Mouse (Mus musculus): ENCODE measurements around the gene Arv1. TPM values are rescaled to one million over a fixed set of nuclear protein-coding genes. Genes with fewer than 3 reads are reported as not detected.

The Arv1 gene
- polyA plus RNA-seq, 1 experiment from 2014 or later, result 18.5 TPM

DNA sequence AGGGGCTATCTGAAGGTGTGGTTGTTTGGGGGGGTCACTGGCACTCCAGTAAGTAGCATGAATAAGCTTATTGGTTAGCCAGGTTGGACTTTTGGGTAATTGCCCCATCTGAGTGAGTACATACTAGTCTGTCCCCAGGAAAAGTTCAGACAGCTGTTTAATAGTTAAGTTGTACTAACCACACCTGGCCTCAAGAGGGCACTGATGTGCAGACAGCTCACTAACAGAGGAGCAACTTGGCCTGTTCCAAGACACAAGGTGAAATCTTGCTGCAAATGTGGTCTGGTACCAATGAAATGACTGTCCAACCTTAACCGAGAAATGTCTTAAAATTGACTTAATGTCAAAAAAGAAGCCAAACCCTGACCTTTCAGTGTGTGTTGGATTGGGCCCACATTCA is 17.3 kb downstream of the Arv1 start:
- H3K4me1 ChIP-seq (replicated peaks; ENCODE audit: insufficient read depth, low read length), result no peaks in the 10 kb centered on the region
- H3K27ac ChIP-seq, result no peak overlapping the region
- peak; percentile 83 for TF ChIP-seq CTCF (IDR thresholded peaks at IDR 0.05; ENCODE audit: low read depth)
- H3K9me3 ChIP-seq (replicated peaks; ENCODE audit: low read length), result no peaks in the 10 kb centered on the region
- peaks cover 18% of the 10 kb centered on the region; the same call in 1 of the 2 replicates for H3K36me3 ChIP-seq (ENCODE audit: insufficient read depth, low read length)
- no peaks in the 10 kb centered on the region for H3K27me3 ChIP-seq (ENCODE audit: insufficient read depth, low read length)
- H3K4me2 ChIP-seq (ENCODE audit: low read length), result no peak overlapping the region
- H3K4me3 ChIP-seq (replicated peaks; ENCODE audit: low read depth, low read length), result no peak overlapping the region
- DNase-seq (ENCODE audit: low spot score), result peak; percentile 53
- WGBS, result 69% methylated on average over 1 of the region's 1 CpGs
- no peak; the same call in 1 of the 2 replicates for ATAC-seq (replicated peaks; ENCODE audit: low FRiP score, low read depth)
- H3K9ac ChIP-seq (ENCODE audit: low read depth, low read length), result no peak overlapping the region

DNA sequence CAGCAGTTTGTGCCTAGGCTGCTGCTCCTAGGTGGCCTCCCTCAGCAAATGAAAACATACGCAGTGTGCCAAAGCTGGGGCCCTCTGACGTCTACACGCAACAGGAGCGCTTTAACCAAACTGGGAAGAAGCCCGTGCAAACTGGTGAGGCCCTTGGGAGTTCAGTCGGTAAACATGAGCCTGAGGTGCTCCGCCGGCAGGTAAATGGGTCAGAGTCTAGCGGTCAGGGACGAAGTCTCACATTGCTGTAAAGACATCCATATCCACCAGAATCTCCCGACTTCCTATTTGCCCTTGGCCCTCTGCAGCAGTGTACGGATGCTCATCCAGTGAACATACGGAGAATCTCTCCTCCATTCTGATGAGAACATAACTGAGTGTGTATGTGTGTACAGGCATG is 24.7 kb downstream of the Arv1 start:
- Histone ChIP-seq H3K36me3 (ENCODE audit: insufficient read depth, low read length) (no peaks in the 10 kb centered on the region), H3K4me1 (replicated peaks; ENCODE audit: insufficient read depth, low read length) (peaks cover 6% of the 10 kb centered on the region), H3K4me2 (ENCODE audit: low read length) (no peak overlapping the region), H3K27me3 (ENCODE audit: insufficient read depth, low read length) (no peaks in the 10 kb centered on the region), H3K9me3 (replicated peaks; ENCODE audit: low read length) (no peaks in the 10 kb centered on the region), H3K4me3 (replicated peaks; ENCODE audit: low read depth, low read length) (no peak overlapping the region), H3K9ac (ENCODE audit: low read depth, low read length) (no peak overlapping the region), H3K27ac (no peak overlapping the region)
- ATAC-seq (replicated peaks; ENCODE audit: low FRiP score, low read depth) (no peak), DNase-seq (ENCODE audit: low spot score) (no peak)
- 59% methylated on average over 13 of the region's 13 CpGs for WGBS
- no peak for TF ChIP-seq CTCF (IDR thresholded peaks at IDR 0.05; ENCODE audit: low read depth)

DNA sequence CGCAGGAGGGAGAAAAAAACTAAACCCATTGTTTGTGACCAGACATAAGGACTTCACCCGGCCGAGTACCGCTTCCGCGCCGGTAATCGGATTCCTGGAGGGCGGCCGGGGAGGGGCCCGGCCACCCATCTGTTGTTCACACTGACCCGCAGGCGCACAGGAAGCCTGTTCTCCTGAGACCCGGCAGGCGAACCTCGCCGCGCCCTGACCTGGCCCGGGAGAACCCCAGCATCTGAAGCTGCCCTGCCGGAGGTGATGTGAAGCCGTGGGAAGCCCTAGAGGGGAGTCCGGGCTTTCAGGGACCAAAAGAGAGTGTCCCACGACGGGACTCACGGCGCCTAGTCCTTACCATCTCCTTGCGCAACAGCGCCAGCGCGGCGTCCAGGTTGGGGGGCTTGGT is 29.3 kb downstream of the Arv1 start:
- Histone ChIP-seq H3K9me3 (replicated peaks; ENCODE audit: low read length) (no peaks in the 10 kb centered on the region), H3K4me2 (ENCODE audit: low read length) (peak overlapping the region; percentile 94), H3K27me3 (ENCODE audit: insufficient read depth, low read length) (no peaks in the 10 kb centered on the region), H3K4me1 (replicated peaks; ENCODE audit: insufficient read depth, low read length) (peaks cover 18% of the 10 kb centered on the region), H3K36me3 (ENCODE audit: insufficient read depth, low read length) (no peaks in the 10 kb centered on the region), H3K4me3 (replicated peaks; ENCODE audit: low read depth, low read length) (peak overlapping the region; percentile 57), H3K9ac (ENCODE audit: low read depth, low read length) (peak overlapping the region; percentile 59), H3K27ac (no peak overlapping the region)
- ATAC-seq (replicated peaks; ENCODE audit: low FRiP score, low read depth) (no peak), DNase-seq (ENCODE audit: low spot score) (peak; percentile 31)
- WGBS, result under 1% methylated on average over 31 of the region's 31 CpGs
- no peak for TF ChIP-seq CTCF (IDR thresholded peaks at IDR 0.05; ENCODE audit: low read depth)

DNA sequence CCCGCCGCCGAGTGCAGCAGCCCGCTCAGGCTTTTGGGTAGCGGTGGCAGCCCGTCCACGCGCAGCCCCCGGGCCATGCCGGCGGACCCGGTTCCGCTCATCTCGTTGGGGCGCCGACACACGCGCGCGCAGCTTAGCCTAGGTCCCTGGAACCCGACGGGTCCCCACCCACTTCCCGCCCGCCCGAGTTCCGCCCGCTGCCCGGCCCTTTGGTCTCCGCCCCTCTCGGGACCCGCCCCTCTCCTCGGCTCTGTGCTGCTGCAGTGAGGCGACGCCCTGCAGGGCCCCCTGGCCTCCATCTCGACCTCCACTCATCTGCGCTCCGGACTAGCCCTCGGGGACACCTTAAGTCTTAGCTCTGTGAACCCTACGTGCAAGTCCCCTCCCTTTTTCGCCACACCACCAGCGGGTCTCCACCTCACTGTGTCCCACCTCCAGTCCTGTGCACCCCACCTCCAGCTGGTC is 29.8 kb downstream of the Arv1 start, which contains the start of gene Fam89a:
Gene Fam89a, minus strand, starts transcription at position 124 of the 465 bp plus-strand sequence.
- ATAC-seq (replicated peaks; ENCODE audit: low FRiP score, low read depth) (peak; percentile 71), DNase-seq (ENCODE audit: low spot score) (peak; percentile 69)
- no peaks in the 10 kb centered on the region for H3K27me3 ChIP-seq (ENCODE audit: insufficient read depth, low read length)
- peak within 1 kb of the TSS; percentile 94 for H3K4me2 ChIP-seq (ENCODE audit: low read length)
- no peak within 1 kb of the TSS for H3K27ac ChIP-seq
- TF ChIP-seq CTCF (IDR thresholded peaks at IDR 0.05; ENCODE audit: low read depth), result no peak
- no peaks in the 10 kb centered on the region for H3K9me3 ChIP-seq (replicated peaks; ENCODE audit: low read length)
- H3K4me1 ChIP-seq (replicated peaks; ENCODE audit: insufficient read depth, low read length), result peaks cover 18% of the 10 kb centered on the region
- no peaks in the 10 kb centered on the region for H3K36me3 ChIP-seq (ENCODE audit: insufficient read depth, low read length)
- H3K9ac ChIP-seq (ENCODE audit: low read depth, low read length), result peak within 1 kb of the TSS; percentile 59
- H3K4me3 ChIP-seq (replicated peaks; ENCODE audit: low read depth, low read length), result peak within 1 kb of the TSS; percentile 57
- 1% methylated on average over 40 of the region's 41 CpGs for WGBS

DNA sequence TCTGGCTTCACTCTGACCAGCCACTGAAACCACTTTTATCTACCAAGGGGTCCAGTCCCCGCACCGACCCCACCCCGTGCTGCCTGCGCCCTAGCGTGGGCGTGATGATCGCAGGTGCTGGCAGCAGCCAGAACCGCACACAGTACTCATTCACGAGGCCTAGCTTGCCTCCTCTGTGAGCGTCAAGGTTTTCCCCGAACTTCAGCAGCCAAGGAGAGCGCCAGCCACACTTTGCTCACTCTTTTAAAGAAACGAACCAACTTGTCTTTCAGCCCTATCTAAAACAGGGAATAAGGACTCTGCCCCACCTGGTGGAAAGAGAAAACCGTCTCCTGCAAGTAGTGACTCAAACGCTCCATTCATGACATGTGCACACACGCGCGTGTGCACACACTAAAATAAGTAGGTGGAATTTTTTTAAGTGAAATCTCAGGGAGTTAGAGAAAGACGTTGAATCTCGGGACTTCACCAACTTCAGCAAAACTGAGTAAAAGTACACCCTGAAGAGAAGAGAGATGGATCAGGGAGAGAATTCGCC is 30.5 kb downstream of the Arv1 start:
- Histone ChIP-seq H3K9me3 (replicated peaks; ENCODE audit: low read length) (no peaks in the 10 kb centered on the region), H3K27ac (no peak overlapping the region), H3K4me2 (ENCODE audit: low read length) (peak overlapping the region; percentile 94; the same call in 1 of the 2 replicates), H3K4me1 (replicated peaks; ENCODE audit: insufficient read depth, low read length) (peaks cover 18% of the 10 kb centered on the region), H3K9ac (ENCODE audit: low read depth, low read length) (no peak overlapping the region), H3K27me3 (ENCODE audit: insufficient read depth, low read length) (no peaks in the 10 kb centered on the region), H3K36me3 (ENCODE audit: insufficient read depth, low read length) (no peaks in the 10 kb centered on the region), H3K4me3 (replicated peaks; ENCODE audit: low read depth, low read length) (no peak overlapping the region)
- no peak for TF ChIP-seq CTCF (IDR thresholded peaks at IDR 0.05; ENCODE audit: low read depth)
- 44% methylated on average over 21 of the region's 21 CpGs for WGBS
- DNase-seq (ENCODE audit: low spot score) (no peak), ATAC-seq (replicated peaks; ENCODE audit: low FRiP score, low read depth) (0 out of 2 replicates have a peak, but pooled peaks have one; percentile 1)

DNA sequence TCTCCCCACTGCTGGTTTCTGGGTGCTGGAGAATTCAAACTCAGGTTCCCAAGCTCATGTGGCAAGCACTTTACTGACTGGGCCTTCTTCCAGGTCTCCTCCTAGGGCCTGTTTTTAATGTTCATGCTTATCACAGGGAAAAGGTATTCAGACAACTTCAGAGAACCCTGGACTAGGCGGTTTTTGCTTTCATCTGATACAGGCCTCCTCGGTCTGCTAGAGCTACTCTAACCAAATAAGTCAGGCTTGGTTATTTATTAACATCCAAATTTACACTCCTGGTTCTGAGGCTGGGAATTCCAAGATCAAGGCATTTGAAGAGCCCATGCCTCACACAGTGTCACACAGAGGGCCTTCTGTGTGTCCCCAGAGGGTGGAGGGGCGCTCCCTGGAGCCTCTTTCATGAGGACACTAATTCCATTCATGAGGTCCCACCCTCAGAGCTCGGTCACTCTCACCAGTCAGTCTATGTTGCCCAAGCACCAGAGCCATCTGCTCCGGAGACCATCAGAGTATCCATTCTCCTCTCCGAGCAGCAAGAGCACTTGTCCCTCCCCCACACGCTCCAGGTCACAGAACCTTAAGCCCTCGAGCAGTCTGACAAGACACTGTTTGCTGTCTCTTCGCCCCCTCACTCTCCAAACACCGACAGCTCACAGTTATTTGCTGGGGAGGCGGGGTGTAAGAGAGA is 32.3 kb downstream of the Arv1 start:
- Histone ChIP-seq H3K9me3 (replicated peaks; ENCODE audit: low read length) (no peaks in the 10 kb centered on the region), H3K36me3 (ENCODE audit: insufficient read depth, low read length) (no peaks in the 10 kb centered on the region), H3K4me2 (ENCODE audit: low read length) (0 out of 2 replicates have a peak overlapping the region, but pooled peaks have one; percentile 5), H3K27ac (peak overlapping the region; percentile 60), H3K4me3 (replicated peaks; ENCODE audit: low read depth, low read length) (no peak overlapping the region), H3K27me3 (ENCODE audit: insufficient read depth, low read length) (no peaks in the 10 kb centered on the region), H3K4me1 (replicated peaks; ENCODE audit: insufficient read depth, low read length) (peaks cover 18% of the 10 kb centered on the region), H3K9ac (ENCODE audit: low read depth, low read length) (no peak overlapping the region)
- WGBS, result 11% methylated on average over 11 of the region's 11 CpGs
- ATAC-seq (replicated peaks; ENCODE audit: low FRiP score, low read depth), result peak; percentile 58
- TF ChIP-seq CTCF (IDR thresholded peaks at IDR 0.05; ENCODE audit: low read depth), result no peak
- peak; percentile 72 for DNase-seq (ENCODE audit: low spot score)

Measured in kidney, postnatal 0 days (tissue).